Mouse (Mus musculus) heart, embryonic 10.5 days (tissue): ENCODE measurements at regions not wholly inside any gene's neighbourhood (a gene's known extent, or its start where the extent isn't known, plus 50 kb on each side); places are given as distances from the start of the nearest gene placed in this dataset.

Experiments used
- DNase-seq: peaks from one replicate; pipeline ENCODE4 v3.0.0-alpha.2; 2017; ENCODE audit warnings: low spot score
- H3K27ac ChIP-seq: fragments of 300-500 bp; sonication (generic); 2 replicates; pipeline ENCODE4 v1.5.1; 2016; ENCODE audit warnings: mild to moderate bottlenecking
- H3K27me3 ChIP-seq: fragments of 300-500 bp; sonication (generic); 2 replicates; pipeline ENCODE4 v1.6.1; 2016; ENCODE audit warnings: mild to moderate bottlenecking; ENCODE audit not compliant: poor library complexity, insufficient read depth, severe bottlenecking
- H3K36me3 ChIP-seq: fragments of 300-500 bp; sonication (generic); 2 replicates; pipeline ENCODE4 v1.6.1; 2016; ENCODE audit warnings: mild to moderate bottlenecking, moderate library complexity
- H3K4me1 ChIP-seq: fragments of 300-500 bp; sonication (generic); 2 replicates; pipeline ENCODE4 v1.6.1; 2016; ENCODE audit warnings: mild to moderate bottlenecking
- H3K4me3 ChIP-seq: fragments of 300-500 bp; sonication (generic); 2 replicates; pipeline ENCODE4 v1.5.1; 2016; ENCODE audit warnings: mild to moderate bottlenecking, moderate library complexity
- H3K9me3 ChIP-seq: fragments of 300-500 bp; sonication (generic); 2 replicates; pipeline ENCODE4 v1.6.1; 2016; ENCODE audit warnings: mild to moderate bottlenecking, moderate library complexity
- WGBS: fragments of 180-500 bp; shearing (Covaris S2); methylation state at CpG from one replicate; pipeline ENCODE4 v1.1.7; 2016; 5-methylcytosine and 5-hydroxymethylcytosine counted together

DNA sequence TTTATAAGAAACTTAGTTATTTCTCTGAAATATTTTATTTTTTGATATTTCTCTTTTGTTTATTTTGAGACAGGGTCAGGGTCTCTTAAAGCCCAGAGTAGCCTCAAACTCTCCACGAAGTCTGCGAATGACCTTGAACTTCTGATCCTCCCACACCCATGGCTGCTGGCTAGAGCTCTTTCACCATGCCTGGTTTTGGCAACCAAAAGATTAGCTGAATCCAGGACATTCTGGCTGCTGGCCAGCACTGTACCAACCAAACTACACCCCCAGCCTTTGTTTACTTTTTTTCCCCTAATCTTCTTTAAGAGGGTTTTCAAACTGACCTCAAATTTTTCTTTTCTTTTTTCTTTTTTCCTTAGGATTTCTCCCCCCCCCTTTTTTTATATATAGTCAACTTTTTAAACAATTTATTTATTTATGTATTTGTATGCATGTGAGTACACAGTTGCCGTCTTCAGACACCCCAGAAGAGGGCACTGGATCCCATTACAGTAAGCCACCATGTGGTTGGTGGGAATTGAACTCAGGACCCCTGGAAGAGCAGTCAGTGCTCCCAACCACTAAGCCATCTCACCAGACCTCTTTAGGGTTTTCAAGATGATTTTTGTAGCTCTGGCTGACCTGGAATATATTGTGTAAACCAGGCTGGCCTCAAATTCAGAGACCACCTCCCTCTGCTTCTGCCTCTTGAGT is 63.4 kb upstream of the Jade1 start:
- no peaks in the 10 kb centered on the region for H3K27me3 ChIP-seq
- no peak overlapping the region for H3K4me3 ChIP-seq
- no peaks in the 10 kb centered on the region for H3K9me3 ChIP-seq
- WGBS, result 91% methylated on average over 3 of the region's 3 CpGs
- no peak for DNase-seq
- H3K27ac ChIP-seq, result no peak overlapping the region
- H3K4me1 ChIP-seq, result peaks cover 6% of the 10 kb centered on the region
- H3K36me3 ChIP-seq, result no peaks in the 10 kb centered on the region

DNA sequence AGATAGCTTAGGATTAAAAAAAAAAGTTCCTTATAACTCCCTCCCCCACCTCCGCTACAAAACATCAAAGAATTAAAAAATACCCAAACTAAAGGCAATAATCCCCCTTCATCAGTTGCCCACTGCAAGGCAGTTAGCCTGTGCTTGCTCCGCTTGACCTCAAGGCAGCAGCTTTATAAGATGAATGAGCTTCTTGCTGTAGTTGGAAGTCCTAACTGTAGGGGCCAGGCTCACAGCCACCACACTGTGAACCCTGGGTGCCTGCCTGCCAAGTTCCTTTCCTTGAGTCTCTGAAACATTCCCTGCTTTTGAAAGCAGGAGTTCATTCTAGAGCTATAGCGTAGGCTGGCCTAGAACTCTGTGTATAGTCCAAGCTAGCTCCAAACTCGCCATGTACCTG is 64.3 kb upstream of the Jade1 start:
- Histone ChIP-seq H3K27ac (no peak overlapping the region), H3K36me3 (no peaks in the 10 kb centered on the region), H3K9me3 (no peaks in the 10 kb centered on the region), H3K4me3 (no peak overlapping the region), H3K27me3 (no peaks in the 10 kb centered on the region), H3K4me1 (peaks cover 4% of the 10 kb centered on the region; the same call in 1 of the 2 replicates)
- 89% methylated on average over 4 of the region's 4 CpGs for WGBS
- peak; percentile 70 for DNase-seq

DNA sequence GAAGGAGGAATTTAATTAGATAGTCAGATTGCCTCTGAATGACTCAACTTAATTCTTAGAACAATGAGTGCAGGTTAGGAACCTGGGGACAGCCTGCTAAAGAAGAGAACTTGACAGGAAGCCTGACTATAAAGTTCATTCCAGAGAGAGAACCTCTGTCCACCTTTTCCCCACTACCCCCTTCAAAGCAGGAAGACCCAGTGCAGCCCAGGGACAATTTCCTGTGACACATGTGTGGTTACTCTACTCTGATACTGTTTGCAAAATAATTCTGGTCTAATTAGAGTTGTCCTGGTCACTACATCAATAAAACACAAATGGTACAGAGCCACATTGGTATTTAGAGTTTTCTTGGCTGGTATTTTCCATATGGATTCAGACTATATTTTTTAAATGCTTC is 65.5 kb upstream of the Jade1 start:
- Histone ChIP-seq H3K4me3 (no peak overlapping the region), H3K27ac (no peak overlapping the region), H3K9me3 (no peaks in the 10 kb centered on the region), H3K36me3 (no peaks in the 10 kb centered on the region), H3K27me3 (no peaks in the 10 kb centered on the region), H3K4me1 (peaks cover 4% of the 10 kb centered on the region; the same call in 1 of the 2 replicates)
- DNase-seq, result peak; percentile 7

DNA sequence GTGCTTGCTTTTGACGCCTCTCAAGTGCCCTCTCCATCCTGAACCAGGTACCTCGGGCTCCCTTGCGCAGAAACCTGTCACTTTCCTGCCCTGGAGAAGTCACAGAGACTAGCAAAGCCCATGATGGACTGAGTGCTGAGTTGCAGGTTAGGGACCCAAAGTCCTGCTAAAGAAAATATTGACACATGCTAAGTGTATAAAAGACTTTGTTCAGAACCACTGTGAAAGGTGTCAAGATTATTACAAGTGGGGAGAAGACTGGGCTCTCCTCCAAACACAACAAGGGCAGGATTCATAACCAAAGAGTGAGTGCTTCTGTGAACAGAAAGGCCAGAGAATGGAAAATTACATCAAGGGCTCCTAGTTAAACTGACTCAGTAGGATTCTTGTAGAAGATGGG is 66.0 kb upstream of the Jade1 start:
- H3K27ac ChIP-seq, result no peak overlapping the region
- no peaks in the 10 kb centered on the region for H3K9me3 ChIP-seq
- H3K4me1 ChIP-seq, result peaks cover 4% of the 10 kb centered on the region; the same call in 1 of the 2 replicates
- peak; percentile 68 for DNase-seq
- no peaks in the 10 kb centered on the region for H3K27me3 ChIP-seq
- 39% methylated on average over 3 of the region's 3 CpGs for WGBS
- no peak overlapping the region for H3K4me3 ChIP-seq
- H3K36me3 ChIP-seq, result no peaks in the 10 kb centered on the region

DNA sequence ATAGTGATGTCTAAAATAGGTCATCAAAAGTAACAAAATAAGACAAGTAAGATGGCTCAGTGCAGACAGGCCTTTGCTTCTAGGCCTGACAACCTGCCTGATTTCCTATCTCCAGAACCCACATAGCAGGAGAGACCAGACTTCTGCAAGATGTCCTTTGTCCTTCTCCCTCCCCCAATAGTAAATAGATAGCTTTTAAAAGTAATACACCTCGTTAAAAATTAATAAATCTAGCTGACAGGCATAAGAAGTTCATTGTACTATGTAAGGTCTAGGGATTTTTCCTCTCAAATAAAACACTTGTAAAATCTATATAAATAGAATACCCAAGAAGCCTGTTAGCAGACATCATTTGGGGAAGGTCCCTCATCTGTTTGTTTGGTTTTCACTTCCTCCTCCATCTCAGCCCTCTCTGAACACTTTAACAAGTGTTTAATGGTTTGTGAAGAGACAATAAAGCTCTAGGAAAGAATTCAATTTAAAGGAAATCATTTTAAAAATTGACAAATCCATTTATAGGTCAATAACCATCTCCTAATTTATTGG is 67.2 kb upstream of the Jade1 start:
- peaks cover 4% of the 10 kb centered on the region; the same call in 1 of the 2 replicates for H3K4me1 ChIP-seq
- no peaks in the 10 kb centered on the region for H3K9me3 ChIP-seq
- no peak overlapping the region for H3K27ac ChIP-seq
- H3K4me3 ChIP-seq, result no peak overlapping the region
- 45% methylated on average over 1 of the region's 1 CpGs for WGBS
- DNase-seq, result peak; percentile 31
- no peaks in the 10 kb centered on the region for H3K27me3 ChIP-seq
- H3K36me3 ChIP-seq, result no peaks in the 10 kb centered on the region

DNA sequence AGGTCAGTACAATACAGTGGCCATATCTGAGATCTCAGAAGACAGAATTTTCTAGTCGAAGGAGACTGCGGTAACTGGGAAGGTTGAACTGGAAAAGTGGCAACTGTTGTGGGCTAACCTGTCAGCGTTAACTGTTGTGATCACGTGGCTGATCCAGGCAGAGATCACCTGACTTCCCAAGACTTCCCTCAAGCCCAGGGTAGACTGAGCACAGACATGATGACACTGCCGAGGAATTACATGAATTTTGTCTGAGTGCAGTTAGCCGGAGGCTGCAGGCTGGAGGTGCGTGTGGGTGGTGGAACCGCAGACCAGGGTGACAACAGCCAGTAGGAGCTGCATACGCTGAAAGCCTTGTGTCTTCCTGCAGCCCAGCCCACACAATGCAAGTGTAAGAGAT is 70.6 kb upstream of the Jade1 start:
- Histone ChIP-seq H3K9me3 (no peaks in the 10 kb centered on the region), H3K36me3 (no peaks in the 10 kb centered on the region), H3K27ac (no peak overlapping the region), H3K4me3 (no peak overlapping the region), H3K4me1 (peaks cover 4% of the 10 kb centered on the region; the same call in 1 of the 2 replicates), H3K27me3 (no peaks in the 10 kb centered on the region)
- no peak for DNase-seq
- WGBS, result 74% methylated on average over 9 of the region's 9 CpGs

DNA sequence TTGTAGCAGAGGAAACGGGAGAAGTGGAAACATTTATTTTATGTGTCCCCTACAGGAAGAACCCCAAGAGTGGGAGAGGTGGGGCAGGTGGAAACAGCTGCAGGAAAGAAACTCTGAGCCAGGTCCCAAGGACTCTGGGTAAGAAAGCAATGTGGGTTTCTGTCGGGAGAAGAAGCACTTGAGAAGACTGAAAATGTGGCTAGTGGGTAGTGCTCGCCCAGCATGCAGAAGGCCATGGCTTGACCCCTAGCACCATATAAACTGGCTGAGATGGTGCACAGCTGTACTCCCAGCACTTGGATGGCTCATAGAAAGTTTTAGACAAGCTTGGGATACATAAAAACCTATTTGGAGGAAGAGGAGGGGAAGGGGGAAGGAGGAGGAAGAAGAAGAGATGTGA is 71.9 kb upstream of the Jade1 start:
- Histone ChIP-seq H3K36me3 (no peaks in the 10 kb centered on the region), H3K27ac (no peak overlapping the region), H3K4me3 (no peak overlapping the region), H3K27me3 (no peaks in the 10 kb centered on the region), H3K4me1 (no peaks in the 10 kb centered on the region), H3K9me3 (no peaks in the 10 kb centered on the region)
- 71% methylated on average over 3 of the region's 3 CpGs for WGBS
- DNase-seq, result no peak

DNA sequence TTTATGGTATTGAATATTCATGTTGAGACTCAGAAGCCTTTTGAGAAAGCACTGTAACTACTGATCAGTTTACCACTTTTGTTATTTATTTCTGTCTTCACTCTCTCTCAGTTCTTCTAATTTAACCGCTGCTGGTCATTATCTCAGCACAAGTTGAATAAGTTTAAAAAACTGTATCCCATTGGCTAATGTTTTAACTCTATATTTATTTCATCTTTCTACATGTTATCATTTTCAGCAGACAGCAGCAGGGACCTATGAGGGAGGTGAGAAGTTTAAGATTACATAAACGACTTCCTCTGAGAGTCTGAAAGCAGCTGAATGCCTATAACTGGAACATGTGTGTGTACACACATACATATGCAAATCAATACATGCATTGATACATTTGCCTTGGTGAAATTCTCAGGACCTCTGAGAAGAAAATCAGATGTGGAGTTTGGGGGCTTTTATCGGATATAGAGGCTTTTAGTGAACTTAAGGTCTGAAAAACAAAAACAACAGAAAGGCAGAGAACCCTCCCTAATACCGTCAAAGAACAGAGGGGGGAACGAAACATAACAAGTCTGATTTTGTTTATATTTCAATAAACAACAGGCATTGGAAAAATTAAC is 72.5 kb upstream of the Jade1 start:
- DNase-seq, result no peak
- Histone ChIP-seq H3K4me3 (no peak overlapping the region), H3K4me1 (no peaks in the 10 kb centered on the region), H3K27me3 (no peaks in the 10 kb centered on the region), H3K27ac (no peak overlapping the region), H3K36me3 (no peaks in the 10 kb centered on the region), H3K9me3 (no peaks in the 10 kb centered on the region)
- 73% methylated on average over 5 of the region's 5 CpGs for WGBS

DNA sequence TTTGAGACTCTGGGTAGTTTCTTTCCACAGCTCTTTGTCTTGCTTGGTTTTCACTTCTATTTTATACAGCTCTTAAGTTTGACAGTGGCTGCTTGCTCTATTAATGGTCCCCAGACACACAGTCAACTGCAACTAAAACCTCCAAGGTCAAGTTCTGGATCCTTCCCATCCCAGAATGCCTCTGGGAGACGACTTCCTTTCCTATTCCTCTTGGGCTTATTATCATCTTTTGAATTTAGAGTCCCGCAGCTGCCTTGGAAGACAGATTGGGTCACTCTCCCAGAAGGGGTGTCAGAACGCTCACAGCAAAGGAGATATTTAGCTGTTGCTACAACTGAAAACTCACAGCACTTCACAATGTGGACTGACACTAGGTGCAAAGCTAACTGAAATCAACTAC is 75.3 kb upstream of the Jade1 start:
- Histone ChIP-seq H3K27me3 (no peaks in the 10 kb centered on the region), H3K9me3 (no peaks in the 10 kb centered on the region), H3K27ac (no peak overlapping the region), H3K4me3 (no peak overlapping the region), H3K4me1 (no peaks in the 10 kb centered on the region), H3K36me3 (no peaks in the 10 kb centered on the region)
- WGBS, result 68% methylated on average over 3 of the region's 3 CpGs
- DNase-seq, result peak; percentile 58

DNA sequence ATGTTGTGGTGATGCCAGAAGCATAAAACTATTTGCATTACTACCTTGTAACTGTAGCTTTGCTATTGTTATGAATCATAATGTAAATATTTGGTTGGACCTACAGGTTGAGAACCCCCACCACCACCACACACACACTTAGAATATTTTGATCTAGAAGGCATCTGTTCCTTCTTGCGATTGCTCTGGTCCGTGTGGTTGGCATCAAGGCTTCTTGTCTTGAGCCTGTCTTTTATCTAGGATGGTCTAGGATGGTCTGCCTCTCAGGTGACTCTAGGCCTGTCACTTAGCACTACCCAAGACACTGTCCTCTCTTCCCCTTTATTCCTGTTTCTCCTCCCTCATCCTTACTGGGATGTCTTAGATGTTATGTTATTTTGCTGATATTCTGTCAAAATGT is 76.6 kb upstream of the Jade1 start:
- Histone ChIP-seq H3K4me1 (no peaks in the 10 kb centered on the region), H3K9me3 (no peaks in the 10 kb centered on the region), H3K36me3 (no peaks in the 10 kb centered on the region), H3K27me3 (no peaks in the 10 kb centered on the region), H3K4me3 (no peak overlapping the region), H3K27ac (no peak overlapping the region)
- peak; percentile 58 for DNase-seq
- 93% methylated on average over 2 of the region's 2 CpGs for WGBS

DNA sequence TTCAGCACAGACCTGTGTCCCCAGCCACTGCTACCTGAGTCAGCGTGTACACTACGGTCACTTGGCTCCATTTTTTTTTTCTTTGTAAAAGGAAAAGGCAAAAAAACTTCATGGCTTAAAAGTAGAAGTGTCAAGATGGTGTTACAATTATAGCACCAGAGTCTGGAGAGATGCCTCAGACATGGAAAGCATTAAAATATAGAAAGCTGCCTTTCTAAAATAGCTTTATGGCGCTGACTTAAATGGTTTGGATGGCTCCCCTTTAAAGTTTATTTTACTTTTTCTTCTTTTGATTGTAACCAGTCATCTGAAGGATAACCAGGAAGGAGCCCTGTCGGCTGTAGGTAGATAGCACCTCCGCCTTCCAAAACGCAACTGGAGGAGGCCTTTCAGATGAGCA is 79.0 kb upstream of the Jade1 start:
- WGBS, result 80% methylated on average over 6 of the region's 6 CpGs

DNA sequence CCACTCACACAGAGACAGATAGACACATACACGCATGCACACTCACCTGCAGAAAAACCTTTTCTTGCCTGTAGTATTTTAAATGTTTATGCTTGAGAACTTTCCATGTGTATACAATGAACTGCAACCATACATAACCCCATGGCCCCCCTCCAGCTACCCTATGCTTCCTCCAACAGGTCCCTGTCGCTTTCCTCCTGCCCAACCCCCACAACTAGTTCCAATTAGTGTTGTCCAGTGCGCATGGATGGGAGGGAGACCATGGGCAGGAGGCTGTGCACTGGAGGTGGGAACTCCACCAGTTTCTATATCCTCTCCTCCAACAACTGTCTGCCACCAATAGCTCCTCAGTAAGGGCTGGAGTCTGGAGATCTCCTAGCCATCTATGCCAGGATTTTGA is 82.9 kb upstream of the Jade1 start:
- Histone ChIP-seq H3K4me1 (no peaks in the 10 kb centered on the region), H3K27me3 (no peaks in the 10 kb centered on the region), H3K9me3 (no peaks in the 10 kb centered on the region), H3K4me3 (no peak overlapping the region), H3K27ac (no peak overlapping the region), H3K36me3 (no peaks in the 10 kb centered on the region)
- WGBS, result 90% methylated on average over 3 of the region's 3 CpGs
- peak; percentile 54 for DNase-seq

More for the DNA sequence above, 79.0 kb upstream of the Jade1 start:
- no peak for DNase-seq
- Histone ChIP-seq H3K9me3 (no peaks in the 10 kb centered on the region), H3K27me3 (no peaks in the 10 kb centered on the region), H3K4me3 (no peak overlapping the region), H3K36me3 (no peaks in the 10 kb centered on the region), H3K4me1 (no peaks in the 10 kb centered on the region), H3K27ac (no peak overlapping the region)

DNA sequence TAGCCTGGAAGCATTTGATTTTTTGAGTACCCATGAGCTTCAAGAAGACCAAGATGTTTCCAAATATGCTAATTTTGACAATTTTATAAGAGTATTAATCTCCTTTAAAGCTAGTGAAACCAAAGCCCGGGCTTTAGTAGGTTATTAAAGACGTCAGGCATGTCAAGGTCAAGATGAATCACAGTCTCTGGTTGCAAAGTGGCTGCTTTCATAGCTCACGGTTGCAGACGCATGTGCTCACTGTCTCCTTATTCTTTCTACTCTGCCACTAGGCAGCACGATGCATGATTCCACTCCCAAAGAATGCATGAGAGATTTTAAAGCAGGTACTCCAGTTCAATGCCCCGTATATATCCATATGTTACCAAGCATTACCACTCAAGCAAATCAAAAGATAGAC is 86.4 kb upstream of the Jade1 start:
- H3K36me3 ChIP-seq, result no peaks in the 10 kb centered on the region
- no peaks in the 10 kb centered on the region for H3K4me1 ChIP-seq
- no peaks in the 10 kb centered on the region for H3K27me3 ChIP-seq
- WGBS, result 70% methylated on average over 6 of the region's 6 CpGs
- no peak for DNase-seq
- no peak overlapping the region for H3K4me3 ChIP-seq
- no peak overlapping the region for H3K27ac ChIP-seq
- no peaks in the 10 kb centered on the region for H3K9me3 ChIP-seq
